Mouse (Mus musculus): ENCODE measurements around the gene Fntb. TPM values are rescaled to one million over a fixed set of nuclear protein-coding genes. Genes with fewer than 3 reads are reported as not detected.

Gene Fntb
- total RNA-seq, 4 experiments from 2014 or later: 10.4 to 12.0 (median 11.6) TPM

DNA sequence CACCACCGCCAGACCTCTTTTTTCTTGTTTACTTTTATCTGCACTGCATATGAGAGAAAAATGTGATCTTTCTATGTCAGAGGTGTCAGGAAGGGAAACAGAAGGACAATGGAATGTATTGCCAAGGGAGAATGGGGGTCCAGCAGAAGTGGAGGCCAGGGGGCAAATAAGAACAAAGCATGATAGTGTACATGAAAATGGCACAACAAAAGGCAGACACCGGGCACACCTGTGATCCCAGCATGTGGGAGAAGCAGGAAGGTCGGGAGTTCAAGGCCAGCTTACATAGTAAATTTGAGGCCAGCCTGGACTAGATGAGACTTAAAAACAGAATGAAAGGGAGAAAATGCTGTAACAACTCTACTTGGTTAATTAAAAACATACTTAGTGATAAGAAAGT is 153.5 kb downstream of the Fntb start:
- DNase-seq (ENCODE audit: low spot score in 2 of 2): no peak

GRCm38 (mm10) chr12:76920398-76920797 is 155.0 kb downstream of the Fntb start:
- no peak for DNase-seq (ENCODE audit: low spot score in 2 of 2)

DNA sequence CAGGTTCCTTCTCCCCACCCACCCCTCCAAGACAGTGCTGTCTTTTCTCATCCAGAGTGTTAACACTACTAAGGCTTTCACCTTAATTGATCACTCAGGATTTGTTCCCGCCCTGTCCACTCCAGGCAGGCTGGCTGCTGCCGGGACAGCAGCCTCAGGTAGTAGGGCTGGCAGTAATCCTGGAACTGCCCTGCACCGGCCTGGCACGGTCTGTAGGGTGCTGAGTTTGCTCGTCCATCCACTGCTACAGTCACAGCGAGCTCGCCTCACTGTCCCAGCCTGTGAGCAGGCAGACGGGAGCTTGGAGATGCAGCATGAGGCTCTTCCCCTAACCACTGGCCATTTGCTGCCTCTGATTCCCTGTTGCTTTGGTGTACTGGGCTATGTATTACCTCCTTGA is 155.6 kb downstream of the Fntb start:
- no peak for DNase-seq (ENCODE audit: low spot score in 2 of 2)

GRCm38 (mm10) chr12:76923118-76923517 is 157.7 kb downstream of the Fntb start:
- DNase-seq (ENCODE audit: low spot score in 2 of 2): no peak

DNA sequence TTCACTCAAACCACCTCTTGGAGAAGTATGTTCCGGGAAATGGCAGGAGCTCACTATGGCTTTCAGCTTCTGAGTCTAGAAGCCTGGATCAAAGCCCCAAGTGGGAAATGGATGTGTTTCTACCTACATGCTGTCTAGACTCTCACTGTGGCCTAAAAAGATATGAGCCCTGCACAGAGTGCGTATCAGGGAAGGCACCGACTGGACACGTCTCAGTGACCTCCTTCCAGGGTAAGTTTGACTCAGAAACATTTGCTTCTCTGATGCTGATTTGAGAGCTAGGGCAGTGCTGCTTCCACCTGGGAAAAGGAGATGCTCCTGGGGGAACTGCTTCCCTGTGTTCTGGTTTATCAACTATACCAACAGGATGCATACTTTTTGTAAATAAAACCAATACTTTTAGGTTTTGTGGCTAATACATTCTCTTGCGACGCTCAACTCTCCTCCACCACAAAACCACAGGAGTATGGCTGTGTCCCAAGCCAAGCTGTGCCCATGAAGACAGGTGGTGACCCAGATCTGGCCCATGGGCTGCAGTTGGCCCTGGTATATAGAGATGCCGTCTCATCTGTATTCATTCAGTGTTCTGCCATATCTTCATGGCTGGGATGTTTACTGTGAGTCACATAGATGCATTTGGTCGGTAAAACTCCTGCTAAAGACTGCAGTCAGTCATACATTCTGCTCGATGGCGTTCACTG is 159.7 kb downstream of the Fntb start:
- DNase-seq (ENCODE audit: low spot score in 2 of 2): no peak

GRCm38 (mm10) chr12:76926338-76926945 is 161.1 kb downstream of the Fntb start:
- no peak for DNase-seq (ENCODE audit: low spot score in 2 of 2)

- DNase-seq (ENCODE audit: low spot score in 2 of 2): no peak
These were observed 161.6 kb downstream of the Fntb start for GRCm38 (mm10) chr12:76927012-76927411.

DNA sequence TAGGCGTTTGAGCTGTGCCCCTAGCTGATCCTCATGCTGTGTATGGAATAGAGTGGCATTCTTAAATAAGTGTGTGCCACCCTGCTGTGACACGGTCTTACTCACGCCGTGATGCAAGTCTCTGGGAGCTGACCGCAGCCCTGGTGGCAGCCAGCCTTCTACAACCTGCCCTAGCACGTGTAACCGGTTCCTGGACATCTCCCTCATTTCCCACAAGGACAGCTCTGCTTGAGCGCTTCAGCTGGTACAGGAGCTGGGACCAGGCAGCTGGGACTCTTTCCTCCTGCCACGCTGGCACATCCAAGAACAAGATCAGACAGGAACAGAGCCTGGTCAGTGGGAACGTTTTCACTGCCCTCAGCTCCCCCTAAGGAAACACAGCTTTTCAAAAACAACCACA is 162.2 kb downstream of the Fntb start:
- no peak for DNase-seq (ENCODE audit: low spot score in 2 of 2)

DNA sequence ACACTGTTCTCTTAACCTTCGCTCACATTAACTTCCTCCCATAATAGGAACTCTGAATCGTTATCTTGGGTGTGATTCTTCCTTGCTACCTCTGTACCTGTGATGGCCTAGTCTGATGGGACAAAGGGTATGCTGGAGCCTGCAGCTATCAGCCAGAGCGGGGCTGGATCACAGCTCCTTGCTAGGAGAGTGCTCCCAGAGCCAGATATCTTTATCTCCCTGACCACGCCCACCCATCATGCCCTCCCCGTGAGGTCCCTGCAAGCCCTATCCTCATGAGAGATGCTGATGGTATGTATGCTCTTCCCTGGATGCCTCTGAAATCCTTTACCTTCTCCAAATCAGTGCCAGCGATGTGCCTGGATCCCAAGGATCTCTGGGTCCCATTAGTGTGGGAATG is 164.8 kb downstream of the Fntb start:
- DNase-seq (ENCODE audit: low spot score in 2 of 2): no peak

DNA sequence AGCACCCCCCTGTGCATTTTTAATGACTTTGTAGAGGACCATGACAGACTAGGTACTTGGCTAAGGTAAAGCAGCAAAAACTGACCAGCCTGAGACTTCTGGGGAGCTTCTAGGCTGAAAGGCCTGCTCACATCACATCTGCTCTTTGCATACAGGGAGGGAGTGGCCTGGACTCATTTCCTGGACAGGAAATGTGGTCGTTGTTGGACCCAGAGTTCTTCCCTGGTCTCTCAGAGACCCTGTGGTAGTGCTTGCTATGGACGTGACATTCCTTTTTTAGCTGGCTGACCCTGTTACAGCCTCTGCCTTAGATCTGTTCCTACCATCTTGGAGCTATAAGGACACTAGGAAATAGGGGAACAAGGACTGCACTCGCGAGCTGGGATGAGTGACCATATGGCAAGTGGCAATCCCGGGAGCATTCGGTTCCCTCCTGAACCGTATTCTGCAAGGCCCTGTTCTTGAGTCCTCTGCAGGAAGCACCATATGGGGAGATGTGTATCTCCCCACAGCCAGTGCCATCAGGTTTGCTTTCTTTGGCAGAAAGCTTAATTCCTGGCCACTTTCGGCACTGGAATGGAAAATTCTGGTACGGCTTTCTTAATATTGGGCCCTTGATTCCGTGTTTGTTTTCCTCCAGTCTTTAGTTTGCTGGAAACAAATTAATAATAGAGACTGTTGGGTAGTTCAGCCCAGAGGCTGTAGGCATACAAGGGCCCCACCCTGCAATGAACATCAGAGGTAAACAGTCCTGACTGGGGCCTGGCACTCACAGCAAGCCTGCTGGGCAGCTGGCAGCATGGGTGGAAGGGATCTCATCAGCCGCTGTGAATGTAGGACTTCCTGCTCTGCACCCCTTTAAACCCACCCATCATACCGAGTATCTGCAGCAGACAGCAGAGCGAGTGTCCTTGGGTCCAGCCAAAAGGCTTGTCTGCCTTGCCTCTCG is 166.6 kb downstream of the Fntb start:
- DNase-seq (ENCODE audit: low spot score in 2 of 2): no peak

GRCm38 (mm10) chr12:76932688-76933060 is 167.3 kb downstream of the Fntb start:
- DNase-seq (ENCODE audit: low spot score in 2 of 2): no peak

DNA sequence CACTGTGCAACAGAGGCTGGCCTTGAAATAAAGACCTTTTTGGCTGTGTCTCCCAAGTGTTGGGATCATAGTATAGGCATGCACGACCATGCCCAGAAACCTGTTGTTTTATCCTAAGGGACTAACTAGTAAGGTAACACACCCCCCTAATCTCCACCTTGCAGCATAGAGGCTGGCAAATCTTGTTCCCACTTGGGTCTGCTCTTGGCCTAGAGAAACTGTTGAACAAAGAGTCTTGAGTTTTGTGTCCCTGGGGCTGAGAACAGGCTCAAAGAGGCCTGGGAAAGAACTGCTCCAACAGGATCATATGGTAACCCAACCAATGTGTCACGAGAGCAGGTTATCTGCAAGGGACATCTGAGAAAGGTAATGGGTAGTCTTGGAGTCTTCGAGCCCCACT is 169.0 kb downstream of the Fntb start:
- DNase-seq (ENCODE audit: low spot score in 2 of 2): no peak

DNA sequence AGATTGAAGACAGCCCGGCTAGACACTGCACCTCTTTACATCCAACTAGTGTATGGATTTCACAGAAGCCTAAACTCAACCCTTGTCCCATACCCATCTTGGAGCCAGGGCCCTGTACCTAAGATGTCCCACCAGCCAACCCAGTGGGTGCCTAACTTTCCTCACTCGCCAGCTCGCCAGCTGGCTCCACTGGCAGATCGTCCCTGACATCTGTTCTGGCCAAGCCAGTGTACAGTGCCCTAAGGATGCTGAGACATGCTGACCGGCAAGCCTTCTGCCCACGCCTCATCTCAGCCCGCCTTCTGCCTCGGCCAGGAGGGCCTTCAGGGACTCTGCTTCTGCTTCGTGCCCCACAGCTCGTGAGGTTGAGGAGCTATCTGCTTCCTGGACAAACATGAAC is 170.8 kb downstream of the Fntb start:
- no peak for DNase-seq (ENCODE audit: low spot score in 2 of 2)

GRCm38 (mm10) chr12:76938013-76938412 is 172.6 kb downstream of the Fntb start:
- DNase-seq (ENCODE audit: low spot score in 2 of 2): no peak

DNA sequence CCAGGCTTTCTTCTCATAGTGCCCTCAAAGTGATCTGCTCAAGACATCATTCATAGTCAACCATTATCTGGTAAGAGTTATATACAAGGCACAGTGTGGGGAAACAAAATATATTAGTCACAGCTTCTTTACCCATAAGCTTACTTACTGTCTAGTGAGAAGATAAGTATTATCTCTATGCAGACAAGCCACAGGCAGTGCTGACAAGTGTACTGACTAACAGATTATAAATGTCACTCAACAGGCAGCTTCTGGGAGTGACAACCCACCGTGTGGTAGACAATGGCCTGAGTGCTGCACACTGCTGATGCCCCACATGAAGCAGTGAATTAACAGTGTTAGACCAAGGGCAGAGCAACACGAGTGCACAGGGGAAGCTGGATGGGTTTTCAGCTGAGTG is 176.1 kb downstream of the Fntb start:
- DNase-seq (ENCODE audit: low spot score in 2 of 2): no peak

- no peak for DNase-seq (ENCODE audit: low spot score in 2 of 2)
These were observed 177.1 kb downstream of the Fntb start for GRCm38 (mm10) chr12:76942476-76942875.

DNA sequence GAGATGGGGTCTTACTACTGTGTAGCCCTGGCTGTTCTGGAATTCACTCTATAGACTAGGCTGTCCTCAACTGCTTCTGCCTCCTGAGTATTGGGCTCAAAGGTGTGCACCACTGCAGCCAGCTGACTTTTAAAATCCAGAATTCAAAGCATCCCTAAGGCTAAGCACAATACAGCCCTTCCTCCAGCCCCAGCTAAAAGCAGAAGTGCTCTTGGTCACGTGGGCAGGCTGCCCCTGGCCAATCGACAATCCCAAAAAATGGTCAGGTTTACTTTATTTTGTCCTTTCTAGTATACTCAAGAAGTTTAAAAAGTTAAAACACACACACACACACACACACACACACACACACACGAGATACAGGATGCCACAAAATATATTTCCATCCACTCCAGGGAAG is 177.7 kb downstream of the Fntb start:
- no peak for DNase-seq (ENCODE audit: low spot score in 2 of 2)

GRCm38 (mm10) chr12:76943466-76943865 is 178.1 kb downstream of the Fntb start:
- no peak for DNase-seq (ENCODE audit: low spot score in 2 of 2)

GRCm38 (mm10) chr12:76947487-76947886 is 182.1 kb downstream of the Fntb start:
- DNase-seq (ENCODE audit: low spot score in 2 of 2): no peak

DNA sequence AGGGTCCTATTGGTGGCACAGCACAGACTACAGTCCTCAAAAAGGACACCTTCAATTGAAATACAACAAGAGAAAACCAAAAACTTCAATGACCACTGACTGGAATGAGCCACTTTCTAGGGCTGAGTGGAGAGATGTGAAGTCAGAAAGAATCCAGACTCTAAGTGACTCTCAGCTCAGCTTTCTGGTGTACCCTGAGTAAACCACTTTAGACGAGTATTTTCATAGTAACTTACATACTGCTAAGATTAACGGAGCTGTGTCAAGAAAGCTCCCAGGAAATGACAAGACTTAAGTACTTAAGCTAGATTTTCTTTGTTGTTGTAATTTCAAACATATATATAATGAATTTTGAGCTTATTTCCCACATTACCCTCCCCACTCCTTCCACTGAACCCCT is 182.8 kb downstream of the Fntb start:
- DNase-seq (ENCODE audit: low spot score in 2 of 2): no peak

DNA sequence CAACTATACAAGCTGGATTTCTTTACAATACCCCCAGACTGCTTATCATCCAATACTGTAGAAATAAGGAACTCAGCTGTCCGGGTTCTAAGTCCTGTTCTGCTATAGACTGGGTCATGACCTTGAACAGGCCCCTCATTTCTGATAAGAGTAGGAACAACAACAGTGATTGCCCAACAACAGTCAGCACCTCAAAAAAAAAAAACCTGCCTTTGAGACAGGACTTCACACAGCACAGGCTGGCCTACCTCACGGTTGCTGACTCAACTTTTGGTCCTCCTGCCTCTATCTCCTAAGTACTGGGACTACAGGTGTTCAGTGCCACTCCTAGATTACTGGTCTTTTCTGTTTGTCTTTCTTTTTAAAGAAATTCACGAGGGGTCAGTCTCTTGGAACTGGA is 183.4 kb downstream of the Fntb start:
- no peak for DNase-seq (ENCODE audit: low spot score in 2 of 2)

DNA sequence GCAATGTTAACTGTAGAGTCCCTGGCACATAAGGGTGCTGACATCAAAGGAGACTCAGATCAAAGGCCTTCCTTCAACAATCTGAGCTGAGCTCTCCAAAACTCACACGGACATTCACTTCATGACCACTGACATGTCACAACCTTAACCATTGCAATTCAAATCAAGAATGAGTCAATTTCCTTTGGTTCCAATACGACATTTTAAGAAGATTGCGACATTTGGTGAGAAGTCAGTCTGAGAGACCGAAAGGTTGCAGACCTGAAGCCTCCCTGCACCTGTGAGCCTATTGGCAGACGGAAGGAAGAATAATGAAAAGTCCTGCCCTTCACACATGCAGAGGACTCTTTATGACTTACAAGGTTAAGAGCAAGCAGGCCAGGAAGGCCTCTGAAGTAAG is 184.9 kb downstream of the Fntb start:
- DNase-seq (ENCODE audit: low spot score in 2 of 2): no peak

All from gastrocnemius, adult 8-10 months (tissue).